Mouse (Mus musculus) liver, embryonic 13.5 days (tissue): ENCODE measurements around the gene A730061H03Rik. TPM values are rescaled to one million over a fixed set of nuclear protein-coding genes. Genes with fewer than 3 reads are reported as not detected.

Source experiments
- ATAC-seq: fragments of 200-750 bp; cut with Nextera tagmentation; 2 replicates; pipeline ENCODE4 v1.8.0; 2017; ENCODE audit warnings: low read depth, mild to moderate bottlenecking, moderate number of reproducible peaks, moderate library complexity
- DNase-seq: peaks from one replicate; pipeline ENCODE4 v3.0.0; 2022
- H3K27ac ChIP-seq: fragments of 300-500 bp; sonication (generic); 2 replicates; pipeline ENCODE4 v1.5.1; 2015; ENCODE audit warnings: moderate library complexity, mild to moderate bottlenecking, inconsistent platforms
- H3K27me3 ChIP-seq: fragments of 300-500 bp; sonication (generic); 2 replicates; pipeline ENCODE4 v1.6.1; 2015; ENCODE audit warnings: mild to moderate bottlenecking, inconsistent platforms
- H3K36me3 ChIP-seq: fragments of 300-500 bp; sonication (generic); 2 replicates; pipeline ENCODE4 v1.6.1; 2015; ENCODE audit warnings: mild to moderate bottlenecking, inconsistent platforms
- H3K4me1 ChIP-seq: fragments of 300-500 bp; sonication (generic); replicated peaks from 2 replicates; pipeline ENCODE4 v1.6.1; 2015; ENCODE audit warnings: inconsistent platforms
- H3K4me2 ChIP-seq: fragments of 300-500 bp; sonication (generic); 2 replicates; pipeline ENCODE4 v1.6.1; 2015; ENCODE audit warnings: inconsistent platforms, mild to moderate bottlenecking, moderate library complexity
- H3K4me3 ChIP-seq: fragments of 300-500 bp; sonication (generic); replicated peaks from 2 replicates; pipeline ENCODE4 v1.5.1; 2015; ENCODE audit warnings: mild to moderate bottlenecking, inconsistent platforms
- H3K9ac ChIP-seq: fragments of 300-500 bp; sonication (generic); 2 replicates; pipeline ENCODE4 v1.6.1; 2015; ENCODE audit warnings: mild to moderate bottlenecking, inconsistent platforms
- H3K9me3 ChIP-seq: fragments of 300-500 bp; sonication (generic); replicated peaks from 2 replicates; pipeline ENCODE4 v1.6.1; 2016; ENCODE audit warnings: inconsistent platforms
- WGBS: fragments of 180-500 bp; shearing (Covaris S2); methylation state at CpG from one replicate; pipeline ENCODE4 v1.1.7; 2015; ENCODE audit not compliant: insufficient replicate concordance; 5-methylcytosine and 5-hydroxymethylcytosine counted together
- polyA plus RNA-seq: library from polyadenylated mRNA; unstranded; fragments of >200 nt; fragmentation: Nextera tagmentation; extraction: Ambion mirVana; gene quantifications from 2 replicates; pipeline ENCODE4 v1.2.1, GENCODE M21; 2015

A730061H03Rik gene
- polyA plus RNA-seq, 1 experiment from 2014 or later: 1.6 TPM

DNA sequence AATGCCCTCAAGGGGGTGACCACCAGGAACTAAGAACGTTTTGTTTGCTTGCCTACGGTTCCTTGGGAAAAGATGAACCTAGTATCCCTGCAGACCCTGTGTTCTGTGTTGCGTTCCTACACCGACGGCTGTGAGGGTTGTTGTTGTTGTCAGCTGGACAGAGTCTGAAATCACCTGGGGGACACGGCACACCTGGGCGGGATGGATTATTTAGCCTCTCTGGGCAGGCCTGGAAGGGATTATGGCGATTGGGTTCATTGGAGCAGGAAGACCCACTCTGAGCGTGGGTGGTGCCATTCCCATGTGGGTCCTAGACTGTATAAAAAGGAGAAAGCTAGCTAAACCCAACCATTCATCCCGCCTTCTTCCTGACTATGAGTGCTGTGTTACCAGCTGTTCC, 1.7 kb upstream of the A730061H03Rik start:
- no peaks in the 10 kb centered on the region for H3K27me3 ChIP-seq
- H3K4me3 ChIP-seq: peak overlapping the region; percentile 78
- H3K9me3 ChIP-seq: no peaks in the 10 kb centered on the region
- H3K36me3 ChIP-seq: peaks cover 50% of the 10 kb centered on the region
- DNase-seq (no peak), ATAC-seq (no peak)
- H3K27ac ChIP-seq: peak overlapping the region; percentile 99
- H3K4me1 ChIP-seq: peaks cover 43% of the 10 kb centered on the region
- WGBS: 81% methylated on average over 10 of the region's 10 CpGs
- peak overlapping the region; percentile 67; the same call in 1 of the 2 replicates for H3K9ac ChIP-seq
- peak overlapping the region; percentile 89 for H3K4me2 ChIP-seq

DNA sequence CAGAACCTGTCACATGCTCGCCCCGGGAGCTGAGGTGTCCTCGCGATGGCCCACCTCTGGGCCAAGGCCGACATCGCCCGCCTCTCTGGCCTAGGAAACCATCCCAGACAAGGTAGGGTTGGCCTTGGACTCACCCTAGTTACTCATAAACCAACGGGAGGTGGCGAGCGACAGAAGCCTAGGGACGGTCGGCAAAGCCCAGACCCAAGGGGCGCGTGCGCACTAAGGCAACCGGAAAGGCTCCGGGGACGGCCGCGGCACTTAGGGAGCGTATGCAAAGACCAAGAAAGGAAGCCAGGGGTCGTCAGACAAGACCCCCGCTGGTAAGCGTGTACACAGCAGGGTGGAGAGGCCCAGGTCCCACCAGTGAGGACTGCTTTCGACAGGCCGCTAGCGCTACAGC, 406 bp downstream of the A730061H03Rik start, which contains the start of gene Dcaf11:
Dcaf11 (plus strand) TSS at position 208 of the 403 bp plus-strand sequence.
- H3K9ac ChIP-seq: peak within 1 kb of the TSS; percentile 93
- peak within 1 kb of the TSS; percentile 78 for H3K4me3 ChIP-seq
- peak within 1 kb of the TSS; percentile 89 for H3K4me2 ChIP-seq
- H3K27ac ChIP-seq: peak within 1 kb of the TSS; percentile 99
- peaks cover 29% of the 10 kb centered on the region for H3K36me3 ChIP-seq
- peaks cover 60% of the 10 kb centered on the region for H3K4me1 ChIP-seq
- under 1% methylated on average over 27 of the region's 27 CpGs for WGBS
- H3K9me3 ChIP-seq: no peaks in the 10 kb centered on the region
- no peaks in the 10 kb centered on the region for H3K27me3 ChIP-seq
- peak; percentile 79 for ATAC-seq
- DNase-seq: peak; percentile 89

- H3K9me3 ChIP-seq: no peaks in the 10 kb centered on the region
- H3K4me2 ChIP-seq: peak overlapping the region; percentile 89
- H3K9ac ChIP-seq: peak overlapping the region; percentile 93
- 32% methylated on average over 6 of the region's 6 CpGs for WGBS
- peak overlapping the region; percentile 99 for H3K27ac ChIP-seq
- peak; percentile 52 for DNase-seq
- H3K27me3 ChIP-seq: no peaks in the 10 kb centered on the region
- H3K4me3 ChIP-seq: peak overlapping the region; percentile 78
- peaks cover 69% of the 10 kb centered on the region for H3K4me1 ChIP-seq
- peak; percentile 34 for ATAC-seq
- peaks cover 20% of the 10 kb centered on the region for H3K36me3 ChIP-seq
Measured at GRCm38 (mm10) chr14:55558740-55559448, 1.3 kb downstream of the A730061H03Rik start.

- 86% methylated on average over 3 of the region's 3 CpGs for WGBS
- no peaks in the 10 kb centered on the region for H3K9me3 ChIP-seq
- H3K4me3 ChIP-seq: no peak overlapping the region
- H3K4me1 ChIP-seq: peaks cover 67% of the 10 kb centered on the region
- H3K36me3 ChIP-seq: peaks cover 7% of the 10 kb centered on the region; the same call in 1 of the 2 replicates
- H3K27me3 ChIP-seq: no peaks in the 10 kb centered on the region
- no peak overlapping the region for H3K4me2 ChIP-seq
- H3K27ac ChIP-seq: peak overlapping the region; percentile 99
- DNase-seq: no peak
- ATAC-seq: no peak
- peak overlapping the region; percentile 38 for H3K9ac ChIP-seq
Measured at GRCm38 (mm10) chr14:55557587-55557986, 2.6 kb downstream of the A730061H03Rik start.

DNA sequence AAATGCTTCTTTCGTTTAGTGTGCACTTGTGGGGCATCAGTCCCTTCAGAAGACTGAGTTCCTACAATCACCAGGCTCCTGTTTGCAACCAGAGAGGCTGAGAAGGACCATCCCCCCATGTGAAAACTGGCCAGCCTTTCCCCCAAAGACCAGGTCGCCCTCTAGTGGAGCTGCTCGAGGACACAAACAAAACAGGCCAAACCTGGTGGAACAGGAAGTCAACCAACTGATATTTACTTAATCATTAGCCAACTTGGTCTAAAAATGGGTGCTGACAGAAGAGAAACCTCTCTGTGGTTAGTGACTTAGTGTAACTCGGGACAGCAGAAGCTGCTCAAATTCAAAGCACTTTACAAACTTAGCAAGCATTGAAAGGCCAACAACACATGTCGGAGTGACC, 3.2 kb downstream of the A730061H03Rik start:
- Histone ChIP-seq H3K27me3 (no peaks in the 10 kb centered on the region), H3K9me3 (no peaks in the 10 kb centered on the region), H3K4me2 (no peak overlapping the region), H3K4me1 (peaks cover 62% of the 10 kb centered on the region), H3K27ac (peak overlapping the region; percentile 99), H3K9ac (peak overlapping the region; percentile 38), H3K36me3 (0 out of 2 replicates have a peak, but pooled peaks cover 3% of the 10 kb centered on the region), H3K4me3 (no peak overlapping the region)
- ATAC-seq: no peak
- DNase-seq: peak; percentile 64
- 16% methylated on average over 5 of the region's 5 CpGs for WGBS

- no peak overlapping the region for H3K9ac ChIP-seq
- no peak for DNase-seq
- no peaks in the 10 kb centered on the region for H3K27me3 ChIP-seq
- no peak overlapping the region for H3K4me2 ChIP-seq
- no peak overlapping the region for H3K4me3 ChIP-seq
- H3K4me1 ChIP-seq: peaks cover 50% of the 10 kb centered on the region
- H3K36me3 ChIP-seq: no peaks in the 10 kb centered on the region
- no peak overlapping the region; the same call in 1 of the 2 replicates for H3K27ac ChIP-seq
- no peaks in the 10 kb centered on the region for H3K9me3 ChIP-seq
- WGBS: 56% methylated on average over 3 of the region's 3 CpGs
- ATAC-seq: no peak
Measured at GRCm38 (mm10) chr14:55555788-55556187, 4.4 kb downstream of the A730061H03Rik start.

DNA sequence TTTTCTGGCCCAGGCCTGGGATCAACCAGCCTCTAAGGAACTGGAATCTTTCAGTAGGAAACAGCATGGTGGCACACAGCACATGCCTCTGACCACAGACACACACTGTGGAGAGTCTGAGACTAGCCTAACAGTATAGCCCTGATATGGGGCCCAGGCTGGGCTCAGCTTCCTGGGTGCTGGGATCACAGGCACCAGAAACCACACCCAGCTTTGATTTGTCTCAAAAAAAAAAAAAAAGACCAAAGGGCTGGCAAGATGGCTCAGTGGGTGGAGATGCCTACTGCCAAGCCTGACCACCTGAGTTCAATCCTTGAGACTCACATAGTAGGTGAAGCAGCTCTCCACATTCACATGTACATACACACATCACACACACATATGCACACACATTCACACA, 5.6 kb downstream of the A730061H03Rik start:
- H3K9ac ChIP-seq: no peak overlapping the region
- no peak for ATAC-seq

DNA sequence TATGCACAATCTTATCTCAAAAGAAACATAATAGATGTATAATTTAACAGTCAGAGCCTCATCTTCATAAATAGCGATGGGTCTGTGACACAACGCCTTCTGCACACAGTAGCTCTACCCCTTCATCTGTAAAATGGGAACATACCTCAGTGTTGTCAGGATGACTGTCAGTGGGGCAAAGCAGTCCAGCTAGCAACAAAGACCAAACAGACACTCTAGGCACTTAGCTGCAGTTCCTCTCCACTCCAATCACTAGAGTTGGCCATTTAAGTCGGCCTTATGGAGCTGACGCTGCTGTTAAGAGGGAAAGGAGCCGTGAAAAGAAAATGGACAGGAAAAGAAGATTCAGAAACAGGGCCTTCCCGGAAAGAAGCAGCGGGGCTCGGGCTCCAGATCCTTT, 8.4 kb downstream of the A730061H03Rik start:
- no peak overlapping the region for H3K4me2 ChIP-seq
- no peak for DNase-seq
- H3K27me3 ChIP-seq: no peaks in the 10 kb centered on the region
- H3K27ac ChIP-seq: no peak overlapping the region
- no peak overlapping the region for H3K4me3 ChIP-seq
- no peak for ATAC-seq
- no peaks in the 10 kb centered on the region for H3K9me3 ChIP-seq
- H3K36me3 ChIP-seq: peaks cover 37% of the 10 kb centered on the region
- H3K9ac ChIP-seq: no peak overlapping the region
- peaks cover 26% of the 10 kb centered on the region for H3K4me1 ChIP-seq
- 82% methylated on average over 8 of the region's 8 CpGs for WGBS

More for the DNA sequence above, 5.6 kb downstream of the A730061H03Rik start:
- peaks cover 9% of the 10 kb centered on the region for H3K36me3 ChIP-seq
- H3K27me3 ChIP-seq: no peaks in the 10 kb centered on the region
- H3K9me3 ChIP-seq: no peaks in the 10 kb centered on the region
- no peak overlapping the region for H3K4me2 ChIP-seq
- no peak overlapping the region for H3K4me3 ChIP-seq
- peaks cover 50% of the 10 kb centered on the region for H3K4me1 ChIP-seq
- H3K27ac ChIP-seq: no peak overlapping the region
- no peak for DNase-seq

DNA sequence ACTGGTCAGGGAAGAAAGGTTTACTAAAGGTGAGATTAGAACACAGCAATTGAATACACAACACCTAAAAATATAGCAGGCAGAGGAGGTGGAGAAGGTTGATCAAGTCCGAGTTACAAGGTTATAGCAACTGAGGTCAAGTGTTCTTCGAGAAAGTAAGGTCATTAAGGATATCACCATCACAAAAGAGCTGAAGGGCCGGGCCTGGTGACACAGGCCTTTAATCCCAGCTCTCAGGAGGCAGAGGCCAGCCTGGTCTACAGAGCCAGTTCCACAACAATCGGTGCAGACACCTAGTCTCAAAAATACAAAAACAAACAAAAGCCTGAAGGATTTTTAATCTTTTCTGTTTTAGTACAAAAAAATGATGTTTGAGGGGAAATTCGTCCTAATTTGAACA, 8.9 kb downstream of the A730061H03Rik start:
- DNase-seq: no peak
- no peak overlapping the region for H3K4me3 ChIP-seq
- no peaks in the 10 kb centered on the region for H3K9me3 ChIP-seq
- no peak for ATAC-seq
- H3K4me1 ChIP-seq: peaks cover 22% of the 10 kb centered on the region
- WGBS: 68% methylated on average over 5 of the region's 5 CpGs
- no peak overlapping the region for H3K9ac ChIP-seq
- peaks cover 41% of the 10 kb centered on the region for H3K36me3 ChIP-seq
- H3K4me2 ChIP-seq: no peak overlapping the region
- no peak overlapping the region for H3K27ac ChIP-seq
- no peaks in the 10 kb centered on the region for H3K27me3 ChIP-seq

- no peak for DNase-seq
- Histone ChIP-seq H3K27ac (no peak overlapping the region), H3K4me2 (no peak overlapping the region), H3K27me3 (no peaks in the 10 kb centered on the region), H3K4me1 (peaks cover 13% of the 10 kb centered on the region), H3K9me3 (no peaks in the 10 kb centered on the region), H3K4me3 (no peak overlapping the region), H3K36me3 (peaks cover 52% of the 10 kb centered on the region), H3K9ac (no peak overlapping the region)
- 78% methylated on average over 6 of the region's 6 CpGs for WGBS
- ATAC-seq: no peak
Measured at GRCm38 (mm10) chr14:55550191-55550590, 10.0 kb downstream of the A730061H03Rik start.

DNA sequence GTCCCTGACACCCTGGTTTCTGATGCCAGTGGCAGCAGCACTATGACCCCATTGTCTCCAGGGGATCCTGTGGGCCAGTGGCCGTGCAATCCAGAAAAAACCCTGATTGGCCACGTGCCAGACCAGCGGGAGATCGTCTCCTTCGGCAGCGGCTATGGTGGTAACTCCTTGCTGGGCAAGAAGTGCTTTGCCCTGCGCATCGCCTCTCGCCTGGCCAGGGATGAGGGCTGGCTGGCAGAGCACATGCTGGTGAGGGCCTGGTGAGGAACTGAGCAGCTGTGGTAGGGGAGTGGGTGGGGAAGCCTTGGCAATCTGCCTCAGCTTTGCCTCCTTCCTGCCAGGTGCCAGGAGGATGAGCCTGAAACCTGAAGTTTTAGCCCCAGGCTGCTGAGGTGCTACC, 15.9 kb downstream of the A730061H03Rik start:
- no peak for ATAC-seq
- WGBS: 87% methylated on average over 9 of the region's 9 CpGs

GRCm38 (mm10) chr14:55542268-55542667, 17.9 kb downstream of the A730061H03Rik start:
- ATAC-seq: no peak
- WGBS: 78% methylated on average over 12 of the region's 12 CpGs

More for the DNA sequence above, 15.9 kb downstream of the A730061H03Rik start:
- H3K9me3 ChIP-seq: no peaks in the 10 kb centered on the region
- H3K27ac ChIP-seq: no peak overlapping the region
- no peak for DNase-seq
- no peaks in the 10 kb centered on the region for H3K27me3 ChIP-seq
- H3K36me3 ChIP-seq: peaks cover 67% of the 10 kb centered on the region
- no peak overlapping the region for H3K4me3 ChIP-seq
- no peak overlapping the region for H3K9ac ChIP-seq
- peaks cover 31% of the 10 kb centered on the region for H3K4me1 ChIP-seq
- H3K4me2 ChIP-seq: no peak overlapping the region

More at GRCm38 (mm10) chr14:55542268-55542667, 17.9 kb downstream of the A730061H03Rik start:
- no peaks in the 10 kb centered on the region for H3K27me3 ChIP-seq
- no peaks in the 10 kb centered on the region for H3K9me3 ChIP-seq
- no peak for DNase-seq
- H3K36me3 ChIP-seq: peaks cover 46% of the 10 kb centered on the region
- peak overlapping the region; percentile 50 for H3K9ac ChIP-seq
- H3K4me3 ChIP-seq: no peak overlapping the region
- peak overlapping the region; percentile 86; the same call in 1 of the 2 replicates for H3K4me2 ChIP-seq
- H3K4me1 ChIP-seq: peaks cover 38% of the 10 kb centered on the region
- H3K27ac ChIP-seq: 0 out of 2 replicates have a peak overlapping the region, but pooled peaks have one; percentile 18
